Mouse (Mus musculus) WW6 (cell line): Measurements from ENCODE around the gene Hsp90ab1.

Experiments used
- DNase-seq: peaks from one replicate; pipeline ENCODE4 v3.0.0-alpha.2; 2013; ENCODE audit warnings: low read depth, low spot score

The Hsp90ab1 gene

GRCm38 (mm10) chr17:45557998-45558862, 14.8 kb downstream of the Hsp90ab1 start:
- DNase-seq: no peak

DNA sequence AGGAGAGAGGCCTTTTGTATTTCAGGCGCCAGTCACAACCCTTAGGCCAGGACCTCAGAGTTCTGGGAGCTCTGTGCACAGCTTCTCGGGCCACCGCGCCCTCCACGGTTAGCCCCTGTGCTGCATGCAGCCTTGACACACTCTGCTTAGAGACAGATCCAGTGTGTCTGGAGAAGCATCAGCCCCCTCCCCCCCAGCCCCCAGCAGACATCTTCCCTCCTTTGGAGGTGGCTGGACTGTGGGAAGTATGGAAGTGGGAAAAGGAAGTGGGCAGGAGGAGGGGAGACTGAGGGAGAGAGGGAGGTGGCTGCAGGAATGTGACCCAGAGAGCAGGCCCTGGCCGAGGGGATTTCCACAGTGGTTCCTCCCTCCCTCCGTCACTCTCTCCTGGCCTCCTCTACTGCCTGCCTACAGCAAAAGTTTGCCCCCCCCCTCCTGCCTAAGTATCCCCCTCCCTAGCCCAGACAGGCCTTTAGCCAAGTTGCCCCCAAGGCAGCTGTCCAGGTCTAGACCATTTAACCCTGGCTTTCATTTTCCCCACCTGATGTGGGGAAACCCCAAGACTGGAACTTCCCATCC, 15.7 kb downstream of the Hsp90ab1 start:
- no peak for DNase-seq

DNA sequence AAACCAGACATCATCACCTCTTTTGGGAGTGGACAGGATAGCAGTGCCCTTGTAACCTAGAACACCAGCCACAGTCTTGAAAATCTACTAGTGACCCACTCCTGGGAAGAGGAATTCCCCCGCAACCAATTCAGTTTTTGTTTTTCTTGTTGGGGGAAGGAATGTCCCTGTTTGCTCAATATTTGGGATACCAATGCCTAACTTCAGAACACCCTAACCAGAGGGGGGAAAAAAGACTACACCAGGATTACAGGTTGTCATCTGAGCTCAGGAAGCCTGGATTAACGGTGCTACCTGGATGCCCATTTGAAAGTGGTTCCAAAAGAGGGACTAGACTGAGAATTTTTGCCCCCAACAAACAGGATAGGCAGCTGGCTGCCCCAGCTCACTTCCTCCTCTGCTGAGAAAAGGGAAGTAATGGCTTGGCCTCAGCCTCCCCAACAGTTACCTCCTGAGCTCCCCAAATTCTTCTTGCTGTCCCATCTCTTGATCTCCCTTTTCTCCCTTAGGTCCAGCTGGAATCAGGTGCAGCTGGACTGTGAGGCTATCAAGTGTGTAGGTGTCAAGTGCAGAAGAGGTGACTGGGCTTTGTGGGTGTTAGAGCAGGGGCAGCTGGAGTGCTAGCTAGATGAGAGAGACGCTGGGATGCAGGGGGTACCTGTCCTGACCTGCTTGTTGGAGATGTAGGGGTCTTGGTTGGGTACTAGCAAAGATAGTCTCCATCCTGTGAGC, 16.4 kb downstream of the Hsp90ab1 start:
- DNase-seq: no peak

GRCm38 (mm10) chr17:45556107-45556489, 17.0 kb downstream of the Hsp90ab1 start:
- DNase-seq: no peak

GRCm38 (mm10) chr17:45555452-45556106, 17.5 kb downstream of the Hsp90ab1 start, which contains the start of gene Nfkbie:
Gene Nfkbie (plus strand): TSS chr17:45555703.
- DNase-seq: no peak

GRCm38 (mm10) chr17:45554420-45554819, 18.7 kb downstream of the Hsp90ab1 start:
- no peak for DNase-seq

DNA sequence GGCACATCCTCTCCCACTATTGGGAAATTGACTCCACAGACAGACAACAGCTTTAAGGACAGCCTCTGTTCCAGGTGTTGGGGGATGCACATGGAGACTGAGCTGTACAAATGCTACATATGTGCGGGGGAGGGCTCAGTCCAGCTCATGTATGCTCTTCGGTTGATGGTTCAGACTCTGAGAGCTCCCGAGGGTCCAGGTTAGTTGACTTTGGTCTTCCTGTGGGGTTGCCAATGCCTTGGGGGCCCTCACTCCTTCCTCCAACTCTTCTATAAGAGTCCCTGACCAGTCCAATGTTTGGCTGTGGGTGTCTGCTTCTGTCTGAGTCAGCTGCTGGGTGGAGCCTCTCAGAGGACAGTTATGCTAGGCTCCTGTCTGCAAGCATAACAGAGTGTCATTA, 20.0 kb downstream of the Hsp90ab1 start:
- DNase-seq: no peak

DNA sequence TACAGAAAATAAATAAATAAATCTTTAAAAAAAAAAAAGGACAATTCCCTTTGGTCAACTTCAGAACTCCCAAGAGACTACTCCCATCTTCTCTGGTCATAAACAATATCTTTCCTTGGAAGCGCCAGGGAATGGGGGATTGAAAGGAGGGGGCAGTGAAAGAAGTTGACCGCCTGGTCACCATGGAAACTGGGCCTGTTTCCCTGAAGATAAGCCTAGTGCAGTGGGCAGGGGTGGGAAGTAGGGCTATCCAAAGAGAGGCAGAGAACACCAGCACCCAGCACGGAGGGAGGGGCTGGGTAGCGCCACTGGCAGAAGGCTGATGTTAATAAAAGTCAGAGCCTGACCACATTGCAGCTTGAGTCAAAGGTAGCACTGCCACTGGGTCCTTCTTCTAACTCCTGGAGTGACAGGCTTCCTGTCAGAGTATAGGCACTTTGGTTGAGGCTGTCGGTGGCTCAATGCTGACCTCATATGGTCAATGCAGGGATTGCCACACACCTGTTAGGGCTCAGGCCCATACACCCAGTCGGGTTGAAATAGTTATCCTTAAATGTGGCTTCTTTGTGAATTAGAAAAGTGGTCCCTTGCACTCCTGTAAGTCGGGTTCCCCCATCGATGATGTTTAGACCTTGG, 21.1 kb downstream of the Hsp90ab1 start:
- no peak for DNase-seq

DNA sequence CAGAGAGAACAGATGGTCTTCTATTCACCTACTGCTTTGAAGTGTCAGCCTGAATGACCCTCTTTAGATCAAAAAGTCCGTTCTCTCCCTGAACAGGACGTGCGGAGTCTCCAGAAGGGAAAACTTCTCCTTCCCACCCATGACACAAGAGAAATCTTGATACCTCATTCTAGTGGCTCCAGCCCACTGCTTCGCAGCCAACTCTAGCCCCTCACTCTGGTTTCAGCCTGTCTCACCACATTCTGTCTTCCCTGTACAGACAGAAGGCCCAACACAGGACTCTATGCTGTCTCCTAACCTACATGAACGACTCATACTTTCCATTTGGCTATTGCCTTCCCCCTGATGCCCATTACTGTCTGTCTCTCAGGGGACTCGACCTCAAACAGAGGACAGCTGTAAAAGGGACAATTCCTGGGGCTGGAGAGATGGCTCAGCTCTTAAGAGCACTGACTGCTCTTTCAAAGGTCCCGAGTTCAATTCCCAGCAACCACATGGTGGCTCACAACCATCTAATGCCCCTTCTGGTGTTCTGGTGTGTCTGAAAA, 21.7 kb downstream of the Hsp90ab1 start:
- DNase-seq: no peak

DNA sequence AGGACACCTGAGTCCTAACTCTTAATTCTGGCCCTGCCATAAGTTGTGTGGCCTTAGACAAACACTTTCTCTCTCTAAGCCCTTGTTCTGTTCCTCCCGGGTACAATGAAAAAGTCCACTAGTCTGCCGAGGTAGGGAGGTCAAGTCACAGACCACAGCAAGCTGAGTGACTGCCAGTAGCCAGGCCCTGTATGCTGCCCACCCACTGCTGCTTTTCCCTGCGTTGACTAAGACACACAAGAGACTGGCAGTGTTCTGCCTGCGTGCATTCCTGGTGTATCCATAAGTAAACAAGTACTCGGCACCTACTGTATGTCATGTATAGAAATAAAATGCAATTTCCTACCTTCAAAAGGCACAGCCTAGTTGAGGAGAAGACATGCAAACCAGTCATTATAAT, 22.8 kb downstream of the Hsp90ab1 start:
- DNase-seq: no peak

- DNase-seq: no peak
Measured at GRCm38 (mm10) chr17:45549617-45550181, 23.4 kb downstream of the Hsp90ab1 start, which contains the start of gene Tmem151b. Gene Tmem151b (minus strand): TSS chr17:45549677.

- DNase-seq: no peak
Measured at GRCm38 (mm10) chr17:45548541-45549512, 24.2 kb downstream of the Hsp90ab1 start.

DNA sequence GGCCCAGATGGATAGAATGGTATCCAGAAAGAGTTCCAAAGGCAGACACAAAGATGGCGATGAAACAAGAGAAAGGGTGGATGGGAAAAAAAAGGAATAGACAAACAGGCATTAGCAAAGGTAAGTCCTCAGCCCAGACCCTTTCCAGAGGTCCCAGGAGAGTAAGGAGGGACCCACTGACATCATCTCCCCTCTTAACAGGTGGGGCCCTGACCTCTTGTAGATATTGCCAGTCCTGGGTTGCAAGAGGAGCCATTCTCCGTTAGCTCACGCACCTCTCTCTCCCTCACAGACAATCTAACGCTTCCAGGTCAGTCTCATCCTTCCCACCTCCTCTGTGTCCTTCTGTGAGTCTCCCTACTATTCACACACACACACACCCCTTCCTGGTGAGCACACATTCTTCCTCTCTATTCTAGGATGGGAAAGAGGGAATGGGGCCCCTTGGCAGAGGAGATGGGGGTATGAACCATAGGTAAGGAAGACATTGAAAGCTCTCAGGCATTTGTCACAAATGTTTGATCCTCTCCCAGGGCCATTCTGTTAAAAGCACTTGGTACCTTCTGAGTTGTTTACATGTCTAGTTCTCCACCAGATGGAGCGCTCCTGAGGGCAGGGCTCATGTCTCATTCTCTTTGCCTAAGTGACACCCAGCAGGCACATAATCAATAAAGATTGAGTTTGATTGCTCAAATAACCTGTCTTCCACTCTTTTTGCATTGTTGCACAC, 25.4 kb downstream of the Hsp90ab1 start:
- no peak for DNase-seq

GRCm38 (mm10) chr17:45546941-45547340, 26.1 kb downstream of the Hsp90ab1 start:
- DNase-seq: no peak

- DNase-seq: no peak
Measured at GRCm38 (mm10) chr17:45545278-45545961, 27.7 kb downstream of the Hsp90ab1 start.

- DNase-seq: no peak
Measured at GRCm38 (mm10) chr17:45544873-45545277, 28.2 kb downstream of the Hsp90ab1 start.

DNA sequence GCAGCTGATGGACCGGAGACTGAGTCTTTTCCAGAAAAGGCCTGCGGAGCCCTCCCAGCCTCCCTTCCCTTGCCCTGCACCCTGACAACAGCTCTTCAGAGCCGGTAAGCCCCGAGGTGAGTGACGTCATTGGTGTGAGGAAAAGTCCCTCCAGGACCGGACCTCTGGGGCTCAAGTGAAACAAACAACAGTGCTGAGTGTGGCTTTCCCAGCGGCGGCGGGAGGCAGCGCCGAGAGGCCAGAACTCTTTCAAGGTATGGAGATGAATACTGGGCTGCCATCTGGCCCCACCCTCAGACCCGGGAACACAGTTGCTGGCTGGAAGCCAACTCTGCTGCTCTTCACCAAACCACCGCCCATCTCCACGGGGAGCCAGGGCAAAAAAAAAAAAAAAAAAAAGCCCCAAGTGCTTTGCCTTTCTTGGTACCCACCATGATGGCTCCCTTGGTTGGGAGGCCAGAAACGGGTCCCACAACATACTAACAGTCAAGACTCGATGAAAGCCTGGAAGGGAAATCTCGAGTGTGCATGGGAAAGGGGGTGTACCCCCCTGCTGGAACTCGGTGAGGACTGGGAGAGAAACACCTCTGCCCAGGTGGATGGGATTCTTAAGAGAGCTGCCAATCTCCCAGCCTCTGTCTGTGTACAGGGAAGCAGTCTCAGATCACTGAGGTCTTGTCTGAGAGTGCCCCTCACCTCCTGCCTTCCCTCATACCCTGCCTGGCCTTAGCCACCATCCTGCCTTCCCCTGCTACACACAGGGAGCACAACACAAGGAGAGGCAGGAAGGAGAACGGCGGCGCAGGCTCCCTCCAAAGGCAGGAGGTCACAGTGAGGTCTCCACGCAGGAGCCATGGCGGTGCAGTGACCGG, 28.8 kb downstream of the Hsp90ab1 start:
- no peak for DNase-seq
